Mouse (Mus musculus): ENCODE data around the gene Fbxl16. TPM values are rescaled to one million over a fixed set of nuclear protein-coding genes. Genes with fewer than 3 reads are reported as not detected.

The Fbxl16 gene
- total and polyA plus RNA-seq, 3 experiments: not detected

GRCm38 (mm10) chr17:25827546-25828222 lies 18.8 kb downstream of the Fbxl16 start:
- dilution Hi-C loops (cut with MboI; ENCODE audit: extremely low pct_ligation_motif_present, extremely low pct_unique_long_range_greater_than_20kb, low sequenced_read_pairs): no loop called here
- H3K27ac ChIP-seq (ENCODE audit: insufficient read depth, low read depth): no peak overlapping the region

GRCm38 (mm10) chr17:25828223-25828594 lies 19.3 kb downstream of the Fbxl16 start:
- Histone ChIP-seq H3K4me3 (replicated peaks in 1 of 3; ENCODE audit: low read depth in 2 of 3, low read length in 2 of 3, poor library complexity in 1 of 3) (no peak overlapping the region), H3K9me3 (replicated peaks; ENCODE audit: low read length) (no peaks in the 10 kb centered on the region), H3K9ac (ENCODE audit: insufficient read depth, low read depth) (no peak overlapping the region), H3K4me2 (ENCODE audit: insufficient read depth, low read depth, poor library complexity, severe bottlenecking) (no peak overlapping the region), H3K27ac (ENCODE audit: insufficient read depth, low read depth) (no peak overlapping the region), H3K4me1 (ENCODE audit: control insufficient read depth in 1 of 2, insufficient read depth in 2 of 2) (peaks cover 26 to 56% of the 10 kb centered on the region in 2 experiments), H3K79me2 (replicated peaks; ENCODE audit: control insufficient read depth, extremely low read depth, insufficient read depth, poor library complexity, severe bottlenecking) (peaks cover 14% of the 10 kb centered on the region), H3K27me3 (replicated peaks) (no peaks in the 10 kb centered on the region), H3K36me3 (replicated peaks in 1 of 2; ENCODE audit: control insufficient read depth in 1 of 2, insufficient read depth in 1 of 2, low read length in 1 of 2) (peaks cover 49 to 70% of the 10 kb centered on the region in 2 experiments)
- in situ Hi-C loops (cut with MboI; ENCODE audit: low pct_ligation_motif_present, low pct_unique_long_range_greater_than_20kb, low sequenced_read_pairs): no loop called here
- TF ChIP-seq EP300 (IDR thresholded peaks at IDR 0.05; ENCODE audit: low read length) (no peak), CHD2 (IDR thresholded peaks at IDR 0.05; ENCODE audit: low read length) (no peak), CTCF (conservative IDR thresholded peaks at IDR 0.05 in 1 of 2, IDR thresholded peaks at IDR 0.05 in 1 of 2; ENCODE audit: low read depth in 2 of 2, low read length in 2 of 2) (no peak), NELFE (IDR thresholded peaks at IDR 0.05; ENCODE audit: low read depth, low read length) (no peak), ZMIZ1 (IDR thresholded peaks at IDR 0.05; ENCODE audit: low read depth, low read length) (no peak), ETS1 (conservative IDR thresholded peaks at IDR 0.05; ENCODE audit: low read depth, low read length) (no peak), UBTF (IDR thresholded peaks at IDR 0.05; ENCODE audit: low read depth, low read length) (no peak), GABPA (IDR thresholded peaks at IDR 0.05; ENCODE audit: insufficient replicate concordance, low read depth, low read length) (no peak), MAZ (IDR thresholded peaks at IDR 0.05; ENCODE audit: low read depth, low read length) (no peak), SMC3 (IDR thresholded peaks at IDR 0.05; ENCODE audit: low read depth, low read length) (no peak), ZKSCAN1 (IDR thresholded peaks at IDR 0.05; ENCODE audit: borderline replicate concordance, low read depth, low read length) (no peak), MXI1 (IDR thresholded peaks at IDR 0.05; ENCODE audit: low read depth, low read length) (no peak), MEF2A (IDR thresholded peaks at IDR 0.05; ENCODE audit: borderline replicate concordance, low read depth, low read length) (no peak), MYC (IDR thresholded peaks at IDR 0.05; ENCODE audit: low read depth, low read length) (no peak), TCF12 (IDR thresholded peaks at IDR 0.05; ENCODE audit: low read depth, low read length) (no peak), POLR2A (IDR thresholded peaks at IDR 0.05; ENCODE audit: low read depth, low read length) (no peak), KAT2A (IDR thresholded peaks at IDR 0.05; ENCODE audit: insufficient replicate concordance, low read length) (no peak), E2F4 (IDR thresholded peaks at IDR 0.05; ENCODE audit: insufficient replicate concordance, low read depth, low read length) (no peak), MAFK (IDR thresholded peaks at IDR 0.05; ENCODE audit: insufficient replicate concordance, low read length) (no peak), POLR2AphosphoS2 (IDR thresholded peaks at IDR 0.05; ENCODE audit: low read depth, low read length) (no peak)
- DNase-seq (ENCODE audit: extremely low read depth): no peak
- dilution Hi-C loops (cut with MboI; ENCODE audit: extremely low pct_ligation_motif_present, extremely low pct_unique_long_range_greater_than_20kb, low sequenced_read_pairs): no loop called here

More at GRCm38 (mm10) chr17:25827546-25828222, 18.8 kb downstream of the Fbxl16 start:
- Histone ChIP-seq H3K36me3 (replicated peaks in 1 of 2; ENCODE audit: control insufficient read depth in 1 of 2, insufficient read depth in 1 of 2, low read length in 1 of 2) (peaks cover 49 to 70% of the 10 kb centered on the region in 2 experiments), H3K4me1 (ENCODE audit: control insufficient read depth in 1 of 2, insufficient read depth in 2 of 2) (peaks cover 26 to 59% of the 10 kb centered on the region in 2 experiments), H3K4me2 (ENCODE audit: insufficient read depth, low read depth, poor library complexity, severe bottlenecking) (no peak overlapping the region), H3K79me2 (replicated peaks; ENCODE audit: control insufficient read depth, extremely low read depth, insufficient read depth, poor library complexity, severe bottlenecking) (peaks cover 14% of the 10 kb centered on the region), H3K9me3 (replicated peaks; ENCODE audit: low read length) (no peaks in the 10 kb centered on the region), H3K9ac (ENCODE audit: insufficient read depth, low read depth) (no peak overlapping the region), H3K4me3 (replicated peaks in 1 of 3; ENCODE audit: low read depth in 2 of 3, low read length in 2 of 3, poor library complexity in 1 of 3) (no peak overlapping the region), H3K27me3 (replicated peaks) (peaks cover 1% of the 10 kb centered on the region)
- TF ChIP-seq ZC3H11A (IDR thresholded peaks at IDR 0.05; ENCODE audit: low read depth, low read length): no peak
- TF ChIP-seq ZKSCAN1 (IDR thresholded peaks at IDR 0.05; ENCODE audit: borderline replicate concordance, low read depth, low read length): no peak
- TF ChIP-seq SIN3A (IDR thresholded peaks at IDR 0.05; ENCODE audit: low read length): no peak
- no peak for TF ChIP-seq ZNF384 (IDR thresholded peaks at IDR 0.05; ENCODE audit: low read depth, low read length)
- TF ChIP-seq USF1 (IDR thresholded peaks at IDR 0.05; ENCODE audit: low read depth, low read length): no peak
- TF ChIP-seq NRF1 (IDR thresholded peaks at IDR 0.05; ENCODE audit: low read depth, low read length): no peak
- TF ChIP-seq POLR2AphosphoS2 (IDR thresholded peaks at IDR 0.05; ENCODE audit: low read depth, low read length): no peak
- TF ChIP-seq MEF2A (IDR thresholded peaks at IDR 0.05; ENCODE audit: borderline replicate concordance, low read depth, low read length): no peak
- no peak for TF ChIP-seq BHLHE40 (IDR thresholded peaks at IDR 0.05; ENCODE audit: low read depth, low read length)
- TF ChIP-seq MYC (IDR thresholded peaks at IDR 0.05; ENCODE audit: low read depth, low read length): no peak
- TF ChIP-seq JUN (IDR thresholded peaks at IDR 0.05; ENCODE audit: insufficient read depth, low read depth, low read length): no peak
- TF ChIP-seq HCFC1 (IDR thresholded peaks at IDR 0.05; ENCODE audit: low read depth, low read length): no peak
- TF ChIP-seq IRF4 (IDR thresholded peaks at IDR 0.05; ENCODE audit: low read depth, low read length): no peak
- no peak for TF ChIP-seq UBTF (IDR thresholded peaks at IDR 0.05; ENCODE audit: low read depth, low read length)
- TF ChIP-seq USF2 (conservative IDR thresholded peaks at IDR 0.05; ENCODE audit: low read depth, low read length): no peak
- no peak for TF ChIP-seq ELF1 (IDR thresholded peaks at IDR 0.05; ENCODE audit: low read depth, low read length)
- TF ChIP-seq CHD2 (IDR thresholded peaks at IDR 0.05; ENCODE audit: low read length): no peak
- no peak for TF ChIP-seq MAZ (IDR thresholded peaks at IDR 0.05; ENCODE audit: low read depth, low read length)
- TF ChIP-seq SMC3 (IDR thresholded peaks at IDR 0.05; ENCODE audit: low read depth, low read length): no peak
- DNase-seq (ENCODE audit: extremely low read depth): no peak
- in situ Hi-C loops (cut with MboI; ENCODE audit: low pct_ligation_motif_present, low pct_unique_long_range_greater_than_20kb, low sequenced_read_pairs): no loop called here

Measured in CH12.LX (cell line).